Mouse (Mus musculus) cerebellum, adult 2 months (tissue): ENCODE data around the gene Pkm.

Experiments used
- CTCF ChIP-seq: fragments of 200-500 bp; IDR thresholded peaks from 2 replicates; pipeline ENCODE4 v1.5.1; 2011; ENCODE audit warnings: low read depth, mild to moderate bottlenecking, control low read depth, low read length, moderate library complexity, borderline replicate concordance; ENCODE audit not compliant: insufficient read depth
- POLR2A ChIP-seq: fragments of 200-500 bp; IDR thresholded peaks from 2 replicates; pipeline ENCODE4 v1.6.1; 2011; ENCODE audit warnings: low read length, control low read depth, borderline replicate concordance; ENCODE audit not compliant: insufficient read depth

DNA sequence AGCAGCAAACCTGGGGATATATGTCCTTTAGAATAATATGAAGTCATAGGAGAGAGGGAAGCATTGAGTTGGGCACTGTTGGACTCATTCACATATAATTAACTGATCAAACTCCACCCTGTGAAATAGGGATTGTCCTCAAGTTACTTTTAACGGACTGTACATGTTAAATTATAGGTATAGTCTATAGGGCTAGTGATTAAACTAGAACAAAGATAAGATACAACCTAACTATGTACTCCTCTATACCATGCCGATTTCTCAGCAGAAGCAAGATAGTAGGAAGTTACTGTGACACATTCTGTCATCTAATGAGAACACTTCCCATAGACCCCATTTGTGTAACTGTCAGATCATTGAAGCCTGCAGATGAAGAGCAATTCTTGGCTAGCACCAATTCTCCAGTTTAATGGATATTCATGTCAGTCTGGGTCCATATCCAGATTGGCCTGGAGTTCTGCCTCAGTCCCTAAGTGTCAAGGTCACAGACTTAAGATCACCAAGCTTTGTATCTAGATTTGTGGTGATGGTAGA, 1.7 kb upstream of the Pkm start:
- TF ChIP-seq CTCF = no peak
- TF ChIP-seq POLR2A = no peak
